Mouse (Mus musculus): ENCODE results near the gene Immp2l. TPM values are rescaled to one million over a fixed set of nuclear protein-coding genes. Genes with fewer than 3 reads are reported as not detected.
A peak's percentile ranks its signal among the peaks of the same experiment; 100 is the strongest.

Gene Immp2l
- total and polyA plus RNA-seq, 2 experiments from 2014 or later: 1.7 to 10.9 TPM

DNA sequence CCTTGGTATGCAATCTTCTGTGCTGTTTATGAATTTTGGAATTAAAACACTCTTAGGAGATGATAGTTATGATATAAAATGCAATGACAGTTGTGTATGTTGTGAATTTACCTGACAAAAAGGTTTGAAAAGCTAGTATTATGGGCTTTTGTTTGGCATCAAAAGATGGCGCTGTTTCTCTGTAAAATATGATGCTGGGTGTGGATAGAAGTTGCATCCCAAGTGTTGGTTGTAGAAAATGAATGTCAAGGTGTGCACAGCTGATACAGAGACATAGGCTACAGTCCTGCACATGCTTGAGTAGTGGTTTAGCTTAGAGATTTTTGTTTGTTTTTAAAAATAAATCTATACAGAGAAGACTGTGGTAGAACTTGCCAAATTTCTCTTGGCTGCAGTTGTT is 87.6 kb downstream of the Immp2l start:
- H3K9ac ChIP-seq (replicated peaks; ENCODE audit: low read length): no peak overlapping the region
- WGBS: 57% methylated on average over 1 of the region's 1 CpGs
- no peak overlapping the region for H3K4me3 ChIP-seq (ENCODE audit: low read length)
- H3K27me3 ChIP-seq (ENCODE audit: insufficient read depth, low read length): no peaks in the 10 kb centered on the region
- no peaks in the 10 kb centered on the region for H3K9me3 ChIP-seq (ENCODE audit: low read length)
- DNase-seq (ENCODE audit: low spot score): peak; percentile 79
- H3K4me2 ChIP-seq (ENCODE audit: low read depth, low read length): no peak overlapping the region
- no peak for ATAC-seq
- TF ChIP-seq CTCF (IDR thresholded peaks at IDR 0.05; ENCODE audit: low read depth): peak; percentile 66
- H3K36me3 ChIP-seq (ENCODE audit: insufficient read depth, low read length): no peaks in the 10 kb centered on the region
- no peaks in the 10 kb centered on the region for H3K4me1 ChIP-seq (ENCODE audit: insufficient read depth, low read length)
- H3K27ac ChIP-seq: no peak overlapping the region

DNA sequence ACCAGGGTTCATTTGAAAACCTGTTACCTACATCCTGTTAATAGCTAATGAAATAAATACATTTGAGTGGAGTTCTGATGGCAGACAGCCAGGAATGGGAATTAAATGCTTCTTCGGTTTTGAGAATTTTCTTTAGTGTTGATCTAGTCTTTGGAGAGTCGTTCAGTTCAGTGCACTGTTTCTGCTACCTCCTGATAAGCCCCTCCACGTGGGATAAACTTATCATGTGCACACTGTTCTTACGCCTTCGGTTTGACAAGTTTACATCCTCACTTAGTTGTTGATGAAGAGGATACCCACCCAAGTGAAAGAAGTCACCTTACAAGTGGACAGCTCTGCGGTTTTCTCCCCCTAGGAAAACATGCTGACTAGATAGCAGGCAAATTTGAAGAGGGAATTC is 88.2 kb downstream of the Immp2l start:
- WGBS: 66% methylated on average over 6 of the region's 6 CpGs
- no peaks in the 10 kb centered on the region for H3K36me3 ChIP-seq (ENCODE audit: insufficient read depth, low read length)
- no peak overlapping the region for H3K27ac ChIP-seq
- DNase-seq (ENCODE audit: low spot score): no peak
- no peaks in the 10 kb centered on the region for H3K27me3 ChIP-seq (ENCODE audit: insufficient read depth, low read length)
- no peaks in the 10 kb centered on the region for H3K9me3 ChIP-seq (ENCODE audit: low read length)
- no peak for ATAC-seq
- no peaks in the 10 kb centered on the region for H3K4me1 ChIP-seq (ENCODE audit: insufficient read depth, low read length)
- H3K9ac ChIP-seq (replicated peaks; ENCODE audit: low read length): no peak overlapping the region
- H3K4me3 ChIP-seq (ENCODE audit: low read length): no peak overlapping the region
- no peak for TF ChIP-seq CTCF (IDR thresholded peaks at IDR 0.05; ENCODE audit: low read depth)
- no peak overlapping the region for H3K4me2 ChIP-seq (ENCODE audit: low read depth, low read length)

DNA sequence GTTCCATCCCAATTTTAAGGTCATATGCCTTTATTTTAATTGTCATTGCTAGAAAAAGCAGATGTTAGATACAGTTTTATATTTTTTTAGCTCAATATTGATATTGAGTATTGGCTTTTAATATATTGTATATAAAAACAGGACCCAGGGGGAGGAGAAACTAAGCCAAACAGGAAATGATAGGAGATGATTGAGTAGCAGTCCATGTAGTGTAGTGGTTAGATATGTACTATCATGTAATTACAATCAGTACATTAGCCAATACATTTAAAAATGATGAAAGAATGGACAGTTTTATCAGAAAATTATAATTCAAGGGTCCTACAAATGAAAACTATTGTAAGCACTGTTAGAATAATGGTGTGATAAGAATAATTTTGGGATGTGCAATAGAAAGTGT is 94.5 kb downstream of the Immp2l start:
- Histone ChIP-seq H3K36me3 (ENCODE audit: insufficient read depth, low read length) (no peaks in the 10 kb centered on the region), H3K27me3 (ENCODE audit: insufficient read depth, low read length) (no peaks in the 10 kb centered on the region), H3K9me3 (ENCODE audit: low read length) (no peaks in the 10 kb centered on the region), H3K4me1 (ENCODE audit: insufficient read depth, low read length) (no peaks in the 10 kb centered on the region), H3K4me2 (ENCODE audit: low read depth, low read length) (no peak overlapping the region), H3K9ac (replicated peaks; ENCODE audit: low read length) (no peak overlapping the region), H3K4me3 (ENCODE audit: low read length) (no peak overlapping the region), H3K27ac (no peak overlapping the region)
- ATAC-seq: no peak
- no peak for TF ChIP-seq CTCF (IDR thresholded peaks at IDR 0.05; ENCODE audit: low read depth)
- no peak for DNase-seq (ENCODE audit: low spot score)

DNA sequence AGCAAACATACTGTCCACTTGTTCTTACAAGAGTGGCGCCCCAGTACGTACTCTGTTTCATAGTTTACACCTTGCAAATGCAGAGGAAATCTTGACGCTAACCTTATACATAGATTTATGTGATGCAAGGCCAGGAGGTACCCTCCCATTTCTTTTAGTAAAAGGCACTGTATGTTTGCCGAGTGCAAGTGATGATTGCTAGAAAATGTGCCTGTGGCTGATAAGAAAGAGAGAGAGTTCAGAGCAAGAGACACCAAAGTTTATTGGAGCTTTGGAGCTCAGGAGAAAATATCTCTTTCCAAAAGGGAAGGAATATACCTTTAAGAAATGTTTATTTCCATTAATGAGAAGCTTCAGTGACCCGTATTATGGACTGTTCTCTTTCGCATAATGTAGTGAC is 95.8 kb downstream of the Immp2l start:
- H3K9me3 ChIP-seq (ENCODE audit: low read length): no peaks in the 10 kb centered on the region
- 85% methylated on average over 6 of the region's 6 CpGs for WGBS
- no peaks in the 10 kb centered on the region for H3K27me3 ChIP-seq (ENCODE audit: insufficient read depth, low read length)
- no peaks in the 10 kb centered on the region for H3K36me3 ChIP-seq (ENCODE audit: insufficient read depth, low read length)
- H3K4me1 ChIP-seq (ENCODE audit: insufficient read depth, low read length): no peaks in the 10 kb centered on the region
- no peak overlapping the region for H3K4me2 ChIP-seq (ENCODE audit: low read depth, low read length)
- DNase-seq (ENCODE audit: low spot score): no peak
- no peak overlapping the region for H3K9ac ChIP-seq (replicated peaks; ENCODE audit: low read length)
- no peak for TF ChIP-seq CTCF (IDR thresholded peaks at IDR 0.05; ENCODE audit: low read depth)
- no peak overlapping the region for H3K4me3 ChIP-seq (ENCODE audit: low read length)
- no peak for ATAC-seq
- H3K27ac ChIP-seq: no peak overlapping the region

DNA sequence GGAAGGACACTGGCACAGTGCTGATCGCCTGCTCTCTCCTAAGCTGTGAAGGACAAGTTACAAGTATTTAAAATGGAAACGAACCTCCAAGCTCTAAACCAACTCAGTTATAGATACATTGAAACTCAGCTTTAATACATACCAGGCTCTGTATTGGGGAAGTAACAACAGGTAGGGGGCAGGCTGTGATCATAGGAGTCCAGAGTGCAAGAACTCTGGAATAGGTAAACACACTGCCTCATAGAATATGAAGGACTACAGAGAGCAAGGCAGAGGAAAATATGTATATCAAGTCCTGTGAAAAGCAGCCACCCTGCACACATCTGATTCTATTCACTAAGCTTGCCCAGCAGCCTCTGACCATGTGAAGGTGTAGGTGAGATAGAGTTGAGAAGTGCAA is 99.3 kb downstream of the Immp2l start:
- no peak for DNase-seq (ENCODE audit: low spot score)
- Histone ChIP-seq H3K9ac (replicated peaks; ENCODE audit: low read length) (no peak overlapping the region), H3K27me3 (ENCODE audit: insufficient read depth, low read length) (no peaks in the 10 kb centered on the region), H3K36me3 (ENCODE audit: insufficient read depth, low read length) (no peaks in the 10 kb centered on the region), H3K4me3 (ENCODE audit: low read length) (no peak overlapping the region), H3K27ac (no peak overlapping the region), H3K4me1 (ENCODE audit: insufficient read depth, low read length) (no peaks in the 10 kb centered on the region), H3K4me2 (ENCODE audit: low read depth, low read length) (no peak overlapping the region), H3K9me3 (ENCODE audit: low read length) (no peaks in the 10 kb centered on the region)
- 87% methylated on average over 2 of the region's 2 CpGs for WGBS
- TF ChIP-seq CTCF (IDR thresholded peaks at IDR 0.05; ENCODE audit: low read depth): peak; percentile 33
- no peak for ATAC-seq

DNA sequence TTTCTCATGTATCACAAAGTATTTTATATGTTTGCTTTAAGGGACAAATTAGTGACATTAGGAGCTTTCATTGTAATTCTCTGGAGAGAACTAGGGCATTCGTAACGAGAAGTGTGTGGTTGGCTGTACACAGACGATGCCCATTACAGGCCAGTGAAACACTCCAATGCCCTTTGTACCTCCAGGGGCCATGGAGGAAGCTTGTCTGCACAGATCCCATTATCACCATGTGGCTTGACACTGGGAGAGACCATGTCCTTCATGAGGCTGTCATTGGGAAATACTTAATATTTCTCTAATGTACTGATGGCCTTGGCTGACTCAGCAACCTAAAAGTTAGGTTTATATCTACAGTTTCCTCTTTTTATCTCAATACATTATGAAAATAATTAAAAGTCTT is 111.0 kb downstream of the Immp2l start:
- Histone ChIP-seq H3K27me3 (ENCODE audit: insufficient read depth, low read length) (no peaks in the 10 kb centered on the region), H3K27ac (no peak overlapping the region), H3K4me2 (ENCODE audit: low read depth, low read length) (no peak overlapping the region), H3K36me3 (ENCODE audit: insufficient read depth, low read length) (no peaks in the 10 kb centered on the region), H3K9ac (replicated peaks; ENCODE audit: low read length) (no peak overlapping the region), H3K9me3 (ENCODE audit: low read length) (no peaks in the 10 kb centered on the region), H3K4me1 (ENCODE audit: insufficient read depth, low read length) (no peaks in the 10 kb centered on the region), H3K4me3 (ENCODE audit: low read length) (no peak overlapping the region)
- 59% methylated on average over 3 of the region's 3 CpGs for WGBS
- DNase-seq (ENCODE audit: low spot score) (no peak), ATAC-seq (no peak)
- TF ChIP-seq CTCF (IDR thresholded peaks at IDR 0.05; ENCODE audit: low read depth): no peak

DNA sequence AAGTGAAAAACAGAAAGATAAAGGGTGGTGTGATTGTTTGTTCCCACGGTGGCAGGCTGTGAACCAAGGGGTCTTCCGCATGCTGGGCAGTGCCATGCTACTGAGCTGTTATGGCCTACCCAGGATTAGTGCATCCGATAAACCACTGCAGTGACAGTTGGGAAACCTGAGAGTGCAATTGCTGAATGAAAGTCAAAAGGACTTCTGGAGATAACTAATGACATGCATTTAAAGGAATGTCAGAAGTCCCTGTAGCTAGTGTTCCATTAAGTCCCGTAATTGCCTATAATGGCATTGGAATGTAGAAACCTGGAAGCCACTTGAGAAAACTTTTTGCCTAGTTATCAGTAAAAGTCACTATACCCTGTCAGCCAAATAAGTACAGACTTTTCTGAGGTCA is 135.7 kb downstream of the Immp2l start:
- no peaks in the 10 kb centered on the region for H3K9me3 ChIP-seq (ENCODE audit: low read length)
- H3K27me3 ChIP-seq (ENCODE audit: insufficient read depth, low read length): no peaks in the 10 kb centered on the region
- H3K27ac ChIP-seq: no peak overlapping the region
- H3K4me3 ChIP-seq (ENCODE audit: low read length): no peak overlapping the region
- H3K4me2 ChIP-seq (ENCODE audit: low read depth, low read length): no peak overlapping the region
- H3K9ac ChIP-seq (replicated peaks; ENCODE audit: low read length): no peak overlapping the region
- H3K36me3 ChIP-seq (ENCODE audit: insufficient read depth, low read length): no peaks in the 10 kb centered on the region
- DNase-seq (ENCODE audit: low spot score): no peak
- no peak for TF ChIP-seq CTCF (IDR thresholded peaks at IDR 0.05; ENCODE audit: low read depth)
- H3K4me1 ChIP-seq (ENCODE audit: insufficient read depth, low read length): no peaks in the 10 kb centered on the region
- 82% methylated on average over 4 of the region's 4 CpGs for WGBS
- ATAC-seq: no peak

Data from hindbrain, postnatal 0 days (tissue).